Mouse (Mus musculus): Measurements from ENCODE around the gene Vmn1r174.
"Not testable (repeated sequence)": the region's sequence is repeated elsewhere in the genome, so short reads cannot be mapped to it uniquely, and the experiment has no call there.

Vmn1r174 gene

GRCm38 (mm10) chr7:23751970-23752369 lies at the start of gene Vmn1r174:
Gene Vmn1r174, plus strand, starts transcription at chr7:23752270.
- DNase-seq (ENCODE audit: inconsistent ontology term) = not testable (repeated sequence)

GRCm38 (mm10) chr7:23784526-23784925 lies 32.5 kb downstream of the Vmn1r174 start:
- DNase-seq (ENCODE audit: inconsistent ontology term) = no peak

DNA sequence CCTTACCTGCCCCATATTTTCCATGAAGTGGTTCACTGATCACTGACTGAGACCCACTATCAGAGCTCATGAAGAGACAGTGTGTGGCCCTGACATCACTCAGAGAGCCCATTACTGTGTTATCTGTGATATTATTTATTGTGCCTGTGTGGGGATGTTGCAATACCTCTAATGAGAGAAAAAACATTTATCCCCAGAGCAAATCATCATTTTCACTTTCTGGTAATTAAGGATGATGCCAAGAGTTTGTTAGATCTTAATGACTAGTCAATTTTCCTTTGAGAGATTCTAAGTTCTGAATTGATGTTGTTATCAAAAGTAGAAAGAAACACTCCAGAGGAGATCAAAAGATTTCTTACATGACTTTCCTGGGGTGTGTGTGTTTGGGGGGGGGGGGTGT lies 58.5 kb downstream of the Vmn1r174 start, which contains the start of gene Vmn1r175:
Vmn1r175 (minus strand) TSS at position 101 of the 400 bp plus-strand sequence.
- not testable (repeated sequence) for DNase-seq (ENCODE audit: inconsistent ontology term)

All from Muller cell, postnatal 12 days (primary cell).